Mouse (Mus musculus): ENCODE data around the gene Rab5if.

GRCm38 (mm10) chr2:156903367-156903766 is 40.4 kb downstream of the Rab5if start:
- TF ChIP-seq CTCF (conservative IDR thresholded peaks at IDR 0.05; ENCODE audit: insufficient read depth, insufficient read length, low read depth, low read length) (no peak), POLR2A (IDR thresholded peaks at IDR 0.05; ENCODE audit: low read depth, low read length) (no peak)
